ENCODE assay signal across 25 mouse cellular contexts in genomic region chr10:3776761-3777160, GRCm38 (mm10). TPM values are rescaled to one million over a fixed set of nuclear protein-coding genes. Genes with fewer than 3 reads are reported as not detected.
DNase-seq lines count a peak whose midpoint lies in the region; ATAC-seq and TF ChIP-seq lines count a peak whose summit lies in the region.
"Had no signal": no experiment of that assay in that cellular context is flagged by ENCODE, and none has a peak within 500 bp of the region (broad histone marks: within the 10 kb centered on the region; RNA-seq: fewer than 3 reads in every experiment).

No protein-coding gene starts in this region.

- no peak for TF ChIP-seq RAD21 in CH12.LX (IDR thresholded peaks at IDR 0.05; ENCODE audit: low read depth, low read length)

- DNase-seq in CH12.LX (ENCODE audit: extremely low read depth) = peak; percentile 13
- peak; percentile 33 for DNase-seq in large intestine, adult 2 months (ENCODE audit: low read depth, low spot score)
- DNase-seq in heart, postnatal 25 days (ENCODE audit: low spot score) = no peak
- no peak for DNase-seq in embryo, embryonic 10 days (ENCODE audit: low spot score)
- DNase-seq in lung, postnatal 0 days (ENCODE audit: low spot score) = no peak
- DNase-seq: adrenal gland, adult 2 months; adrenal gland, postnatal 10 days; adrenal gland, postnatal 25 days; B cell, adult 2 months; cerebellum, adult 11-12 months; cerebellum, adult 2 months; cerebellum, adult 9-10 months; cerebellum, postnatal 10 days; cerebellum, postnatal 25 days; embryo, embryonic 11 days had no signal

- H3K36me3 ChIP-seq in CH12.LX (replicated peaks in 1 of 2; ENCODE audit: control insufficient read depth in 1 of 2, insufficient read depth in 1 of 2, low read length in 1 of 2) = no peaks in the 10 kb centered on the region
- no peaks in the 10 kb centered on the region for H3K36me3 ChIP-seq in intestine, embryonic 16.5 days (ENCODE audit: control insufficient read depth, insufficient read depth, low read length)
- H3K36me3 ChIP-seq in lung, postnatal 0 days (ENCODE audit: insufficient read depth, low read length) = no peaks in the 10 kb centered on the region
- H3K36me3 ChIP-seq: forebrain, embryonic 12.5 days had no signal

- TF ChIP-seq POLR2A in CH12.LX (IDR thresholded peaks at IDR 0.05; ENCODE audit: low read depth, low read length) = no peak

- H3K4me1 ChIP-seq in CH12.LX (ENCODE audit: control insufficient read depth in 1 of 2, insufficient read depth in 2 of 2) = peaks cover 0 to 8% of the 10 kb centered on the region in 2 experiments; a peak in 2 of 4 replicates
- H3K4me1 ChIP-seq in intestine, embryonic 16.5 days (ENCODE audit: control insufficient read depth, insufficient read depth, low read length) = no peaks in the 10 kb centered on the region
- H3K4me1 ChIP-seq in lung, postnatal 0 days (ENCODE audit: insufficient read depth, low read depth, low read length) = no peaks in the 10 kb centered on the region; the same call in 1 of the 2 replicates
- H3K4me1 ChIP-seq: embryonic facial prominence, embryonic 13.5 days; embryonic facial prominence, embryonic 15.5 days; forebrain, embryonic 10.5 days; forebrain, embryonic 12.5 days had no signal

- TF ChIP-seq CTCF in CH12.LX (conservative IDR thresholded peaks at IDR 0.05 in 1 of 2, IDR thresholded peaks at IDR 0.05 in 1 of 2; ENCODE audit: low read depth in 2 of 2, low read length in 2 of 2) = no peak
- no peak for TF ChIP-seq CTCF in lung, postnatal 0 days (IDR thresholded peaks at IDR 0.05)

- H3K9me3 ChIP-seq in CH12.LX (replicated peaks; ENCODE audit: low read length) = no peaks in the 10 kb centered on the region
- 0 out of 2 replicates have a peak, but pooled peaks cover 3% of the 10 kb centered on the region for H3K9me3 ChIP-seq in intestine, embryonic 16.5 days (ENCODE audit: control insufficient read depth, low read length)
- H3K9me3 ChIP-seq in lung, postnatal 0 days (ENCODE audit: low read length) = no peaks in the 10 kb centered on the region
- H3K9me3 ChIP-seq: embryonic facial prominence, embryonic 13.5 days; embryonic facial prominence, embryonic 15.5 days; forebrain, embryonic 12.5 days had no signal

- TF ChIP-seq EP300 in CH12.LX (IDR thresholded peaks at IDR 0.05; ENCODE audit: low read length) = no peak
- no peak for TF ChIP-seq EP300 in lung, postnatal 0 days (IDR thresholded peaks at IDR 0.05)

- peak; percentile 71 for ATAC-seq in intestine, embryonic 16.5 days
- ATAC-seq in lung, postnatal 0 days = no peak
- ATAC-seq: CD4-positive, CD25-positive, alpha-beta regulatory T cell, adult 4 months; forebrain, embryonic 14.5 days; forebrain, embryonic 16.5 days had no signal

- no peak overlapping the region for H3K27ac ChIP-seq in CH12.LX (ENCODE audit: insufficient read depth, low read depth)
- H3K27ac ChIP-seq in intestine, embryonic 16.5 days (ENCODE audit: low read length) = no peak overlapping the region
- no peak overlapping the region for H3K27ac ChIP-seq in lung, postnatal 0 days (ENCODE audit: low read length)
- H3K27ac ChIP-seq: embryonic facial prominence, embryonic 13.5 days; embryonic facial prominence, embryonic 15.5 days; forebrain, embryonic 10.5 days; forebrain, embryonic 12.5 days had no signal

- no peak overlapping the region for H3K4me2 ChIP-seq in CH12.LX (ENCODE audit: insufficient read depth, low read depth, poor library complexity, severe bottlenecking)
- no peak overlapping the region for H3K4me2 ChIP-seq in intestine, embryonic 16.5 days (ENCODE audit: low read depth, low read length)
- H3K4me2 ChIP-seq in lung, postnatal 0 days (replicated peaks; ENCODE audit: low read depth, low read length) = no peak overlapping the region
- H3K4me2 ChIP-seq: embryonic facial prominence, embryonic 13.5 days; embryonic facial prominence, embryonic 15.5 days; forebrain, embryonic 12.5 days had no signal

- no peaks in the 10 kb centered on the region for H3K27me3 ChIP-seq in CH12.LX (replicated peaks)
- H3K27me3 ChIP-seq in intestine, embryonic 16.5 days (replicated peaks; ENCODE audit: control insufficient read depth, insufficient read depth, low read length) = no peaks in the 10 kb centered on the region
- no peaks in the 10 kb centered on the region for H3K27me3 ChIP-seq in lung, postnatal 0 days (replicated peaks; ENCODE audit: insufficient read depth, low read length)
- H3K27me3 ChIP-seq: embryonic facial prominence, embryonic 13.5 days; embryonic facial prominence, embryonic 15.5 days; forebrain, embryonic 12.5 days had no signal

- in situ Hi-C loops in CH12.LX (cut with MboI; ENCODE audit: low pct_ligation_motif_present, low pct_unique_long_range_greater_than_20kb, low sequenced_read_pairs) = no loop called here

- intact Hi-C loops in heart, postnatal 25 days (cut with DNase I) = no loop called here

- no peak overlapping the region for H3K9ac ChIP-seq in CH12.LX (ENCODE audit: insufficient read depth, low read depth)
- no peak overlapping the region for H3K9ac ChIP-seq in intestine, embryonic 16.5 days (ENCODE audit: low read depth, low read length)
- H3K9ac ChIP-seq in lung, postnatal 0 days (replicated peaks; ENCODE audit: low read depth) = no peak overlapping the region
- H3K9ac ChIP-seq: embryonic facial prominence, embryonic 13.5 days; embryonic facial prominence, embryonic 15.5 days; forebrain, embryonic 12.5 days had no signal

- no peak overlapping the region for H3K4me3 ChIP-seq in CH12.LX (replicated peaks in 1 of 3; ENCODE audit: low read depth in 2 of 3, low read length in 2 of 3, poor library complexity in 1 of 3)
- H3K4me3 ChIP-seq in intestine, embryonic 16.5 days (ENCODE audit: low read length) = no peak overlapping the region
- no peak overlapping the region for H3K4me3 ChIP-seq in lung, postnatal 0 days (ENCODE audit: low read depth, low read length)
- H3K4me3 ChIP-seq: embryonic facial prominence, embryonic 13.5 days; embryonic facial prominence, embryonic 15.5 days; erythroblast, embryonic 14.5 days; forebrain, embryonic 10.5 days; forebrain, embryonic 12.5 days had no signal

- H3K79me2 ChIP-seq in CH12.LX (replicated peaks; ENCODE audit: control insufficient read depth, extremely low read depth, insufficient read depth, poor library complexity, severe bottlenecking) = no peaks in the 10 kb centered on the region

- WGBS in intestine, embryonic 16.5 days = 72% methylated on average over 2 of the region's 2 CpGs
- WGBS in large intestine, adult 2 months = 40% methylated on average over 2 of the region's 2 CpGs
- WGBS in lung, postnatal 0 days = 87% methylated on average over 2 of the region's 2 CpGs

- dilution Hi-C loops in CH12.LX (cut with MboI; ENCODE audit: extremely low pct_ligation_motif_present, extremely low pct_unique_long_range_greater_than_20kb, low sequenced_read_pairs) = no loop called here

TF ChIP-seq in CH12.LX, 34 proteins besides CTCF, POLR2A, EP300 and RAD21:
- TF ChIP-seq POLR2AphosphoS2 (IDR thresholded peaks at IDR 0.05; ENCODE audit: low read depth, low read length) (no peak), USF1 (IDR thresholded peaks at IDR 0.05; ENCODE audit: low read depth, low read length) (no peak), IRF4 (IDR thresholded peaks at IDR 0.05; ENCODE audit: low read depth, low read length) (no peak), GABPA (IDR thresholded peaks at IDR 0.05; ENCODE audit: insufficient replicate concordance, low read depth, low read length) (no peak), JUND (conservative IDR thresholded peaks at IDR 0.05; ENCODE audit: low read depth, low read length) (no peak), KAT2A (IDR thresholded peaks at IDR 0.05; ENCODE audit: insufficient replicate concordance, low read length) (no peak), ZMIZ1 (IDR thresholded peaks at IDR 0.05; ENCODE audit: low read depth, low read length) (no peak), RCOR1 (conservative IDR thresholded peaks at IDR 0.05; ENCODE audit: low read depth, low read length) (no peak), MAX (IDR thresholded peaks at IDR 0.05; ENCODE audit: low read length) (no peak), BHLHE40 (IDR thresholded peaks at IDR 0.05; ENCODE audit: low read depth, low read length) (no peak), JUN (IDR thresholded peaks at IDR 0.05; ENCODE audit: insufficient read depth, low read depth, low read length) (no peak)
TF ChIP-seq in CH12.LX: peak in this region for 0.

RNA-seq across cellular contexts. Expression of gene Plekhg1, which starts 36.6 kb away (rescaled TPM):
- total RNA-seq in CH12.LX (2012; rRNA removed) = 0.68 and 0.84 TPM in 2 replicates
- 0.60 and 0.65 TPM in 2 replicates for total RNA-seq in CH12.LX (2014; rRNA removed)
- polyA plus RNA-seq in CH12.LX (2012; ENCODE audit: insufficient read length, low read depth) = 0.97 and 1.1 TPM in 2 replicates
- 5.0 and 5.7 TPM in 2 replicates for polyA plus RNA-seq in intestine, embryonic 16.5 days (2015; fragmentation: Nextera tagmentation; extraction: Ambion mirVana)
- polyA plus RNA-seq in large intestine, adult 2 months (2012; rRNA removed) = 1.1 and 2.5 TPM in 2 replicates
- 1 to 10 TPM; 9.0 to 9.6 TPM for total RNA-seq in heart, postnatal 25 days (2021)
- 6.0 and 7.2 TPM in 2 replicates for polyA plus RNA-seq in lung, postnatal 0 days (2015; fragmentation: Nextera tagmentation; extraction: Ambion mirVana)
- total RNA-seq: MEL had no signal
- polyA plus RNA-seq: erythroblast, embryonic 14.5 days had no signal

Comparison
In these comparisons a context has a peak if more than half of its experiments do, and no peak if none do; other contexts are left out.
1. DNase-seq: peak in CH12.LX (single experiment) and large intestine, adult 2 months (single experiment); none in heart, postnatal 25 days (single experiment), embryo, embryonic 10 days (single experiment) and lung, postnatal 0 days (single experiment).